Mouse (Mus musculus): Measurements from ENCODE around the gene Adsl.

Gene Adsl

GRCm38 (mm10) chr15:80941468-80942040 is 6.7 kb upstream of the Adsl start:
- no peak for DNase-seq (ENCODE audit: low spot score)

GRCm38 (mm10) chr15:80945851-80946250 is 2.4 kb upstream of the Adsl start:
- DNase-seq (ENCODE audit: low spot score): no peak

GRCm38 (mm10) chr15:80949431-80949830 is 1.1 kb downstream of the Adsl start:
- no peak for DNase-seq (ENCODE audit: low spot score)

- no peak for DNase-seq (ENCODE audit: low spot score)
These were observed 1.8 kb downstream of the Adsl start for GRCm38 (mm10) chr15:80950055-80950454.

- no peak for DNase-seq (ENCODE audit: low spot score)
These were observed 5.7 kb downstream of the Adsl start for GRCm38 (mm10) chr15:80953971-80954370.

GRCm38 (mm10) chr15:80954861-80955260 is 6.6 kb downstream of the Adsl start:
- DNase-seq (ENCODE audit: low spot score): no peak

- no peak for DNase-seq (ENCODE audit: low spot score)
These were observed 7.6 kb downstream of the Adsl start for GRCm38 (mm10) chr15:80955836-80956438.

GRCm38 (mm10) chr15:80969371-80969770 is 21.1 kb downstream of the Adsl start:
- DNase-seq (ENCODE audit: low spot score): no peak

GRCm38 (mm10) chr15:80974311-80974710 is 26.0 kb downstream of the Adsl start:
- no peak for DNase-seq (ENCODE audit: low spot score)

- no peak for DNase-seq (ENCODE audit: low spot score)
These were observed 27.4 kb downstream of the Adsl start for GRCm38 (mm10) chr15:80975666-80976065.

GRCm38 (mm10) chr15:80977620-80978334 is 29.5 kb downstream of the Adsl start, which contains the start of gene Sgsm3:
Gene Sgsm3 (plus strand): TSS chr15:80977765.
- DNase-seq (ENCODE audit: low spot score): peak; percentile 63

GRCm38 (mm10) chr15:80979611-80980010 is 31.3 kb downstream of the Adsl start:
- no peak for DNase-seq (ENCODE audit: low spot score)

- no peak for DNase-seq (ENCODE audit: low spot score)
These were observed 32.9 kb downstream of the Adsl start for GRCm38 (mm10) chr15:80981176-80981575.

- DNase-seq (ENCODE audit: low spot score): no peak
These were observed 35.0 kb downstream of the Adsl start for GRCm38 (mm10) chr15:80983264-80983663.

GRCm38 (mm10) chr15:80988331-80988730 is 40.0 kb downstream of the Adsl start:
- no peak for DNase-seq (ENCODE audit: low spot score)

GRCm38 (mm10) chr15:80989712-80990111 is 41.4 kb downstream of the Adsl start:
- no peak for DNase-seq (ENCODE audit: low spot score)

GRCm38 (mm10) chr15:80994959-80995358 is 46.7 kb downstream of the Adsl start:
- DNase-seq (ENCODE audit: low spot score): no peak

GRCm38 (mm10) chr15:80996090-80996835 is 48.0 kb downstream of the Adsl start:
- DNase-seq (ENCODE audit: low spot score): no peak

- no peak for DNase-seq (ENCODE audit: low spot score)
These were observed 48.8 kb downstream of the Adsl start for GRCm38 (mm10) chr15:80997077-80997476.

GRCm38 (mm10) chr15:81000419-81001138 is 52.3 kb downstream of the Adsl start:
- DNase-seq (ENCODE audit: low spot score): no peak

GRCm38 (mm10) chr15:81006127-81006735 is 57.9 kb downstream of the Adsl start:
- no peak for DNase-seq (ENCODE audit: low spot score)

GRCm38 (mm10) chr15:81007339-81007738 is 59.0 kb downstream of the Adsl start:
- DNase-seq (ENCODE audit: low spot score): no peak

All from layer of hippocampus, adult 9-10 months (tissue).